Mouse (Mus musculus): ENCODE data around the gene Aldh1a3.

Aldh1a3 gene

DNA sequence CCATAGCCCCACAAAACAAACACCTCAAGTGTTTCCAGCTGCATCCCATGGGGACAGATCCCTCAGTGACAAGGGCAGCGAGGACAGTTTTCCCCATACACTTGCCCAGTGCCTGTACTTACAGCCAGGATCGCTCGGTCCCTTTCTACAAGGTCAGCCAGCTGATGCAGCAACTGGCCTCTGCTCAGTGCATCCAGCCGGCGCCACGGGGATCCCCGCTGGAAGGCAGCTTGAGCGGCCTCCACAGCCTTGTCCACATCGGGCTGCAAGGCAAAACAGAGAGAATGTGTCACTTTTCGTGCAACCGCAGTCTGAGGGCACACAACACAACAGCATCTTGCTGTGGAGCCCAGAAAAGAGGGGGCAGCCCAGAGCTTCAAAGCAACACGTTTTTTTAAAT lies 8.3 kb downstream of the Aldh1a3 start:
- no peak for DNase-seq (ENCODE audit: low read depth, low spot score)

DNA sequence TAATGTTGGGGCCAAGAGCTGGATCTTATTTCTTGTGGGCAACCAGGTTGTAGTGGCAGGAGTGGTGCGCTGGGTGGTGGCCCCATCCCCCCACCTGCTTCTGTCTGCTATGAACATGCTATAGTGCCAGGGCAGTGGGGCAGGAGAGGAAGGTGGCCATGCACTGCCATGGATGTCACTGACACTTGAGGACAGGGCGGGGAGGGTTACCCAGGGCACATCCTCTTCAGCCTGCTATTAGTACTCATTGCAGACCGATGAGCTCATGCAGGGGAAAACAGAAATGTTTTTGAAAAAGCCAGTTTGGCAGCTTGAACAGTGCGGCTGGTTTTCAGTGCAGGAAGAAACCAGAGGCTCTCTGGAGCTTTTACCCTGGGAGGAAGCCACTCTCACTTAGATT lies 10.5 kb downstream of the Aldh1a3 start:
- no peak for DNase-seq (ENCODE audit: low read depth, low spot score)

DNA sequence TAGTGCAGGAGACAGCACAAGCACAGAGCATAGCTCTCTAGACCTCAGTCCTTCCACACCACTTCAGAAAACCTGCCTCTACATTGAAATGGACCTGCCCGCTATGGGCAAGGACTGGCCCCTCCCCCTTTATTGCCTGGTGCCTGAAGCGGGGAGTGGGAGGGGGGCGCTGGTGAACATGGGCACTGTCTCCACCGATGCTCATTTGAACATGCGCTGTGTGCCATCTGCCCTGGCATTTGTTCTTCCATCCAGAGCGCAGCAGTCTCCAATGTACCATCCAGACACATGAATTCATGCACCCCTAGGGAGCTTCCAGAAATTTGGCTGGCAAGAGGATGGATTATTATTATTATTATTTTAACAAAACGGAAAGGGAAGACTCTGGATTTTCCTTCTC lies 14.2 kb downstream of the Aldh1a3 start:
- DNase-seq (ENCODE audit: low read depth, low spot score) = no peak

DNA sequence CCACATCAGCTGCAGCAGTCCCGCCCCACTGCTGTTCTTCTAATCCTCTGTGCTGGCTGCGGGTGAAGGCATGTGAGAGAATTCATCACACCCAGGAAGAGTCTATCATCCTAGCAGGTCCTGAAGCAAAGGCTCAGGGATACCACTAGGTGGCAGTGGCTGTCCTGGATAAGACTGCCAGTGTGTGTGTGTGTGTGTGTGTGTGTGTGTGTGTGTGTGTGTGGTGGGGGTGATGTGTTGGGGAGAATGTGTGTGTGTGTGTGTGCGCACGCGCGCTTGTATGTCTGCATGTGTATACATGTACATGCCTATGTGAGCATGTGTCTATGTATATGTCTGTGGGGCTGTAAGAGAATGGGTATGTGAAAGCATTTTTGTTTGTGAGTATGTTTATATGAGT lies 17.9 kb downstream of the Aldh1a3 start:
- DNase-seq (ENCODE audit: low read depth, low spot score) = peak; percentile 65

DNA sequence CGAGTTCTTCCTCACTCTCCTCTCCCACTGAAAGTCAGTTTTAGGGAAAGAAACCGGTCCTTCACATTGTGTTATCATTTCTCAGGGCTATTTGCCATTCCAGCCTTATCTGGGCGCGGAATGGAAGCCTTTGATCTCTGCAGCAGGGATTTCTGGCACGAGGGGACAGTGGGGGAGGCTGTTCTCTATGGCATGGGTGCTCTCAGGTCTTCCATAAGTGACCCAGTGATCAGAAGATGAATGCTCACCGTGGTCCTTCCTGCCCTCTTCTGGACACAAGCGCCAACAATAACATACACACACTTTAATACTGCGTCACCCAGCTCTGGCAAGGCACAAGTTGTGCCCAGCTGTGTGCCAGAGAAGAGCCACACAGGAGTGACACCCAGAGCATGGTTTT lies 20.3 kb downstream of the Aldh1a3 start:
- DNase-seq (ENCODE audit: low read depth, low spot score) = no peak

DNA sequence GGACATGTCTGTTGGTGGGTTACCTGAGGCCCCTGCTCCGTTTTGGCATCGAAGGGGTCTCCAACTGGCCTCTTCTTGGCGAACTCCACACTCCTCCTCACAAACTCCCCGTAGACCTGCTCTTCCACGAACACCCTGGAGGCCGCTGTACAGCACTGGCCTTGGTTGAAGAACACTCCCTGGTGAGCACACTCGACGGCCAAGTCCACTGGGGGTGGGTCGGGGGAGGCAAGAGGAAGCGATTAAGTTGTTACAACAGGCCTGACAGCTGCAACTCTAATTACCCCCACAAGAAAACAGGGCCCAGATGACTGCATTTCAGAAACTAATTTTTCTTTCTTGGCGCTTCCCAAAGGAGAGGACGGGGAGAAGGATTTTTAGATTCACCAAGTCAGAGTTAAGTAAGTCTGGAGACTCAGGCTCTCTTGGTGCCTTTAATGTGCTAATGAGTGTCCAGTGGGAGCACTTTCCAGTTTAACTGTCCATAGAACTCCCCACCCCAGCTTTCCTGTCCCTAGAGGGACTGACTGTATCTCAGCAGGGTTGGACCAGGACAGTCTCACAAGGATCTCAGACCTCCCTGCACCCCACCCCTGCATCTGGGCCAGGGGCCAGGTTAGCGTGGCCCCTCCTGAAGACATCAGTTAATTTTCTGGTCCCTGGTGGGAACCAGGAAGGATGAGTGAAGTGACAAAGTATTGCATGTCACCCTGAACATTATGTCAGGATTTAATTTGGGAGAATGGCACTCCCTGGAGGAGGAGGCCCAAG lies 21.2 kb downstream of the Aldh1a3 start:
- DNase-seq (ENCODE audit: low read depth, low spot score) = no peak

DNA sequence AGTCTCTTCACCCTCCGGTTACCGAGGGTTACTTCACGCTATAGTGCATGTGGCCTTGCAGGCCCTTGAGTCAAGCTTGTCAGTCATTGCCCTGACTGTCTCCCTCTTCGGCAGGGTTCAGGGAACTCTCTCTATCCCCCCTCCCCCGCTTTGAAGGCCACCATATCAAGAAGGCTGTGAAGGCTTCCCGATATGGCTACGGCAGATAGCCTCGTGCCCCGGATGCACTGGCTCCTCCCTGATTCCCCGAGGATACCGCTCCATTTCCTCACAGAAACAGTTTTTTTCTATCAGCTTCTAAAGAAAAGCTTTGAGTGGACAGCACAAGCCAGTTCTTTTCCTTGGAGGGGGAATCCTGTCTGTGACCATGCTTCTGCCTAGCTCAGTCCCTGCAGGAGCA lies 21.8 kb downstream of the Aldh1a3 start:
- DNase-seq (ENCODE audit: low read depth, low spot score) = no peak

DNA sequence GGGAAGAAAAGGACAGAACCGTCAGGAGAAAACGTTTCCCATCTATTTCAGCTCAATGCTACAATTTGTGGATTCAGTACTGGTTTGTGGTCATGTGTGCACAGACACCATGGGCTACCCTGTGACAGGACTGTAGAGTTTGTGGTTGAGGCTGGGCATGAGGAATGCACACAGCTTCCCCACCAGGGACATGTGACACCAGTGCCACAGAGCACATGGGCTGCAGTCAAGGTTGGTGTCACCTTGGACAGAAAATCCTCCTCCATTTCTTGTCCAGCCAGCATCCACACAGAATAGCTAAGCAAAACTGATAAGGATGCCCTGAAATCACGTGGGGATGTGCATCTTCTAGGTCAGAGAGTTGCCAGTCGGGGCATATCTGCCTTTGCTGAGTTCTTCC lies 22.5 kb downstream of the Aldh1a3 start:
- DNase-seq (ENCODE audit: low read depth, low spot score) = no peak

DNA sequence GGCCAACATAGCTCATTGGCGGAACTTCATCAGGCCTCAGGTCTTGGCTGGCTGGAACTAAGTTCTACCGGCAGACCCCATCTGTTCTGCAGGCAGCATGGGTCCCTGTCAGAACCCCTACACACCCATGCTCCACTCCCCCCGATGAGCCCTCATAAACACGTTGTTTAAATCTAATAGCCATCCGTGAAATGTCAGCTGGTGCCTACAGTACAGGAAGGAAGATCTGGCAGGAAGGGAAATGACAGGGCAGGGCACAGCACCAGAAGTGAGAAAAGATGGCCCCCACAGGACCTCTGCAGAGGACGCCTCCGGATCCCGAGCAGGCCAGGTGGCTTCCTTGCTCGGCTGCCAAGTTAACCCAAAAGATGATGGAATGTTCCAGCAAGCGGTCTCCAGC lies 23.2 kb downstream of the Aldh1a3 start:
- DNase-seq (ENCODE audit: low read depth, low spot score) = no peak

DNA sequence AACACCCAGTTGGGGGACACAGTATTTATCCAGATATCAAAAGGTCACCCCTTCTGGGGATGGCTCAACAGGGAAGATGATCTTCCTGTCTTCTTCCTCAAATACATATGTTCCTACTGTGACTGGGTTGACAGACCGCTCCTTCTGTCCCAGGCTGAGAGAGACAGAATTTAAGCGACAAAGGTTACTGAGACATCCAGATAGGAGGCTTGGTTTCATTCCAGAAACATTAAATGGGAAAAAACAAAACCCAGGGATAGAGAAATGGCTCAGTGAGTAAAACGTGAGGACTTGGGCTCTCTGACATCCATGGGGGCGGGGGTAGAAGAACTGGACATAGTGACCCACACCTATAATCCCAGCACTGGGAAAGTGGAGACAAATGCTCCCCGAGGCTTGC lies 24.4 kb downstream of the Aldh1a3 start:
- DNase-seq (ENCODE audit: low read depth, low spot score) = no peak

DNA sequence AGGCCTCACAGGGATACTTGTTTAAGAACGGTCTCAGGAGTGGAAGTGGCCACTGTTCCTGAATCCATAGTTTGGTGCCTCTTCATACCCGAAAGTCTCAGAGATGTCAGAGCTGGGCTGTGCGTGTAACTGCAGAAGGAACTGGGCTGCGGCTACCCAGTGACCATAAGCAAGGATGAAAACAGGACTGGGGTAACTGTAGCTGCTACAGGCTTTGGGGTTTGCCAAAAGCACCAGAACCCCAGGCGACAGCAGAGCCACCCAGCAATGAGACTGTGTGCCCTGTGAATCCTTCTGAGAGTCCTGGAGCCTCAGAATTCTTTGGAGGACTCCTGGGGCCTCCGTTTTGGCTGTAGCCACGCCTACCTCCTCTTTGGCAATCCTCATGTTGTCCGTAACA lies 25.7 kb downstream of the Aldh1a3 start:
- no peak for DNase-seq (ENCODE audit: low read depth, low spot score)

DNA sequence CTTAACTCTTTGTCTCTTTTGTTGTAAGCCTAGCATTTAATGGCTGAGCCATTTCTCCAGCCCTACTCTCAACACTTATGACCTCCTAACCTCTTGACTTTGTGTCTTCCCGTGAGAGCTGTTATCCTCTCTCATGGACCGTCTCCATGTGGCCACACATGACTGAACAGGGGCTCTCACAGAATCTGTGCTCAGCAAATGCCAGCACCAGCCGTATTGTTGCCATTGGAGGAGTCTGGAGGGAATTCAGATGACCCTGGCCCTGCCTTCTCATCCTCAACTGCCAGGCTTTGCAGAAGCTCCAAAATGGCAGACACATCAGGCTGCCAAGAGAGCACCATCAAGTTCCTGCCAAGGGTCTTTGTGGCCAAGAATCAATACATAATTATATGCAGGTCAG lies 30.0 kb downstream of the Aldh1a3 start:
- no peak for DNase-seq (ENCODE audit: low read depth, low spot score)

DNA sequence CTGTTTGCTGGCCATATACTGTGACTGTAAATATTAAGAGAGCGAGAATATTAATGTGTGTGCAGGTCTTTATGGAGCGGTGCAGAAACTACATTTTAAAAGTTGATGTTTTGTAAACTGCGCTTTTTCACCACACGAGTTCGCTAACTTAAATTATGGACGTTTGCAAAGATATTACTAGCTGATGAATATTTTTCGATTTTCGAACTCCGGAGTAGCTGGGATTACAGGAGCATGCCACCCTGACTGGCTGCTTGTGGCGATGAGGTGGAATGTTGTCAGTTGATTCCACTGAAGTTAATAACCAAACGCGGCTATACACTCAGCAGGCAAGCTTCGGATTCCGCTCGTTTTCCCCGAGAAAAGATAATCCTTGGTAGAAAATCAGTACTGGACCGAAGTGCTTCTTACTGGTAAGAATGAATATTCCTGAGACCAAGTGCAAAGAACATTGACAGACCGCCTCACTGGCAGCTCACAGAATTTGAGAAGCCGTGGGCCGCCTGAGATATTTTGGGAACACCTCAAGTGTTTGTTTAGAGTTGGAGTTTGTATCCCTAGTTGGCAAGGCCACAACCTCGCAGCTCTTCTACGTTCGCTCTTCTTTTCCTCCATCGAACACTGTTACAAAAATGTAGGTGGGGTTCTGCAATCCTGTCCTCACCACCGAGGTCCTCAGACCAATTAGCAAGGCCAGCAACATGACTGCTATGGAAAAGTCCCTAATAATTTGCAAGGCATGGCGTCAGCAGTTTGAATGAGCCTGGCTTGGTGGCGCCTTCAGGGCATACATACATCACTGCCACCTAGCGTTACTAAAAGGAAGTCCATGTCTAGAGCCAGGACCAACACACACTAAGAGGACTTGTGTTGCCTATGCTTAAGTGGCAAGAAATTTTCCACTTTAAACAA lies 38.4 kb downstream of the Aldh1a3 start:
- DNase-seq (ENCODE audit: low read depth, low spot score) = peak; percentile 92

DNA sequence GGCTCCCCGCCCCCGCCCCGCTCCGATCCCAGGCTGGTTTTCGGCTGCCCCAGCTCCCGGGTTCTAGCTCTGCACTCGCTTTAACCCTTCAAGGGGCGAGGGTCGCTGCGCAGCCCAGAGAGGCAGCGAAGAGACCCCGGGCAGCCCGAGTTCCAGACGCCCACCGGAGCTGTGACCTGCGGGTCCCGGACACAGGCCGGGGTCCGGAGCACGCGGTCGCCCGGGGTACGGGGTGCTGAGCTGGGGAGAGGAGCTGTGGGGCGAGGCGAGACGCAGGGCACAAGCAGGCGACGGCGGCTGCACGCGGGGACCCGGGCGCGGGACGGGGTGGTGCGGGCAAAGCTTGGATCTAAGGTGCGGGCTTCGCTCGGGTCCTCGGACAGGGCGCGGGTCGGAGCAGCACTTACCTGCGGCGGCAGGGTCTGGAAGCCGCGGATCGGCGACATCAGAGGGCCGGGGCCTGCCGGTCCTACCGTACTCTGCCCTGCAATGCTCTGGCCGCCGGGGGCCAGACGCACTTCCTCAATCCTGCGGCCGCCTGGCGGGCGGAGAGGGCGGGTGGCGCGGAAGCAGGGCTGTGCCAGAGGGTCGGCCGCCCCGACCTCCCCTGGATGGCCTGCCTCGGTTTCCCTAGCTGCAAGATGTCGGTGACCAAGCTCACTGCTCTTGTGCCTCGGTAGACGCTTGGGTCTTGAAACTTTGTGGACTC lies 39.4 kb downstream of the Aldh1a3 start, which contains the start of gene Lrrk1:
Lrrk1 (minus strand) TSS at position 538 of the 709 bp plus-strand sequence.
- peak; percentile 63 for DNase-seq (ENCODE audit: low read depth, low spot score)

DNA sequence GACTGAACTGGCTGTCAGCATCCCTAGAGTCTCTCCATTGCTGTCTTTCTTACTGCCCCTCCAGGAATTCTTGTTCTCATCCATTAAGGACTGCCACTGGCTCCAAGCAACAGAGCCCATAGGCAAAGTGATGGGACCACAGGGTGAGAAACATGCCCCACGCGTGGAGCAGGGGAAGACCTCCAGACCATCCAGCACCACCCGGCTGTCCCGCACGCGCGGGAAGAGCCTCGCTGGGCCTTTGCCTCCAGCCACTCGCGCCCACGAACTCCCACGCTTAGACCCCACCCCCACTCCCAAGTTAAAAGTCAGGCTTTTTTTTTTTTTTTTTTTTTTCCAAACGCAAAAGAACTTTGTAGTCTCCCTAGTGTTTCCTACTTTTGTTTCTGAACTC lies 39.9 kb downstream of the Aldh1a3 start:
- peak; percentile 55 for DNase-seq (ENCODE audit: low read depth, low spot score)

DNA sequence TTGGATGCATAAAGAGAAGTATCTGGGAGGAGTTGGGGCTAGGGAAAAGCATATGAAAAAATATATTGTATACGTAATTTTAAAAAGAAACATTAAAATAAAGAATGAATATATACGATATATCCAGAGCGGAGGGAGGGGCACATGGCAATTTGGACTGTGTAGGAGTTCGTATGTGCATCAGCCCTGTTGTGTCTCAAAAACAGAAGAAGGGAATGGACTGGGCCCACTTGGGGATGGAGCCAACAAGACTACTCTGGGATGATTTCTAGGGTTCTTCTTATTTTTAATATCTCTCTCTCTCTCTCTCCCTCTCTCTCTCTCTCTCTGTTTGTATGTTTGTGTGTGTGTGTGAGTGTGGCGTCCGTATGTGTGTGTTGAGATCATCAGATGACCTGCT lies 40.9 kb downstream of the Aldh1a3 start:
- DNase-seq (ENCODE audit: low read depth, low spot score) = no peak

DNA sequence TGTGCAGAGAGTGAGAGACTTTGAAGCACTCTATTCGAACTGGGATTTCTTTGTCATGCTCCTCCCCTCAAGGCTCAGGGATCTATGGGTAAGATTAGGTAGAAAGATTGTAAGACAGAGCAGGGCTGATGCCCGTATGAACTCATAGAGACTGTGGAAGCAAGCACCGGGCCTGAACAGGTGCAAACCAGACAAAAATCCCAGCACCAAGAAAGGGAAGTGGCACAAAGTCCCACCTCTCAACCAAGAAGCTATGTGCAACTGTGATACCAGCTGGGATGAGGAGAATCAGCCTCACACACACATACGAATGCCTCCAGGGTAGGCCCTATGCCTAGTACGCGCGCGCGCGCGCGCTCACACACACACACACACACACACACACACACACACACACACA lies 41.5 kb downstream of the Aldh1a3 start:
- no peak for DNase-seq (ENCODE audit: low read depth, low spot score)

DNA sequence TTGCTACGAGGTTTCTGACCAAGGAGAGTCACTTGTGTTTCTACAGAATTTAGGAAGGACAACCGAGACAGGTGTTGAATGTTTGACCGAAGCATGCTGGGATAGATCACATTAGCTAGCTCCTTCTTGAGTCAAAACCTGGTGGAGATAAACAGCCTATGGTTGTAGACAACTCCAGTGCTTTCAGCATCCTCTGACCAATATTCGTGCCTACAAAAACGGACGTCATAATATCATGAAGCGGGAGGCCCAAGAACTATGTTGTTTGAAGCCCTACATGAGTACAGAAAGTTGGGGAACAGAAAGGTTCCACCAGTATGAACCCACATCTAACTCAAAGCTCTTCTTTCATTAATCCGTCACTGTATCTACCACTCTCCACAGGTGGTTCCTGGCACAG lies 42.4 kb downstream of the Aldh1a3 start:
- DNase-seq (ENCODE audit: low read depth, low spot score) = no peak

DNA sequence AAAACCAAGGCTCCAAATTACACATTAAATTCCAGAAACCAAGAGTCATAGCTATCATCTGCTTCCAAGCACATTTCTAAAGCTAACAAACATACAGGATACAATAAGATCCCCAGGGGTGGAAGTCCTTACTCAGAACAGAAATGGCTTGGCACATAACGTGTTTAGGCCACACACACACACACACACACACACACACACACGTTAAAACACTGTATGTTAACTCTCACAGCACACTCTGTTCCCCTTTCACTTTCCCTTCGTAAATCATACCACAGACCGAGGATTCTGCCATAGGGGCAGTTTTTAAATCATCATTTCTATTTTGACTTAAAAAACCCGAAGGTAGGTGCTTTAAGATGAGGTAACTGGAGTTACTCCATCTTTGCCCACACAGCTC lies 43.1 kb downstream of the Aldh1a3 start:
- peak; percentile 72 for DNase-seq (ENCODE audit: low read depth, low spot score)

DNA sequence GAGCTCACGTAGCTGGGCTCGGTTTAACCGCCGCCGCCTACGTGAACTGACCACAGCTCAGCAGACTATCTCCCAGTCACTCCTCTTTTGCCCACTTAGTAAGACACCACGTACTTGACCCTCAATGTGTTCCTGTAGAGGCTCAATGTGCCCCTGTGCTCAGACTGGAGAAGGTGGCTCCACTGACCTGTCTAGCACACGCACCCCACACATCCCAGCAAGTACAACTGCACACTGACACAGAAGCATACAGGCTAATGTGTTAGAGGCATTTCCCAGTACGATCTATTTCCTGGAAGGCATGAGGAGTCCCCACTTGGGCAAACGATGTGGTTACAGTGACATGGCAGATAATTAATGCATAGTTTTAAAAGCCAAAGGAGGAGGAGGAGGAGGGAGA lies 50.8 kb downstream of the Aldh1a3 start:
- no peak for DNase-seq (ENCODE audit: low read depth, low spot score)

DNA sequence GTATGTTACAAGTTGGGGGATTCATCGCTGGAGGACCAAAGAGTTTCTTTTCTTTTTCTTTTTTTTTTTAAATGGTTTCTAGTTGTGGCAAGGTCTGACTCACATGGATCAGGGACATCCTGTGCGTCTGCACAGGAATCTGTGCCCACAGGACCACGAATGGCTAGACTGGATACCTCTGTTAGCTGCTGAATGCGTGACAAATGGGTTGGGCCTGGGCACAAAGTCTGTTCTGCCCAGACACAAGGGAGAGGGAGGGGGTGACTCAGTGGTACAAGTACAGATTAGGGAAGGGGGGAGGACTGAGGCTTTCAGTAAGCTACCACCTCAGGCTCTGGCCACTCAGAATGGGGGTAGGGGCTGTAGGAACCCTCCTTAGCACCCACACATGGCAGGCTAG lies 51.6 kb downstream of the Aldh1a3 start:
- DNase-seq (ENCODE audit: low read depth, low spot score) = peak; percentile 78

DNA sequence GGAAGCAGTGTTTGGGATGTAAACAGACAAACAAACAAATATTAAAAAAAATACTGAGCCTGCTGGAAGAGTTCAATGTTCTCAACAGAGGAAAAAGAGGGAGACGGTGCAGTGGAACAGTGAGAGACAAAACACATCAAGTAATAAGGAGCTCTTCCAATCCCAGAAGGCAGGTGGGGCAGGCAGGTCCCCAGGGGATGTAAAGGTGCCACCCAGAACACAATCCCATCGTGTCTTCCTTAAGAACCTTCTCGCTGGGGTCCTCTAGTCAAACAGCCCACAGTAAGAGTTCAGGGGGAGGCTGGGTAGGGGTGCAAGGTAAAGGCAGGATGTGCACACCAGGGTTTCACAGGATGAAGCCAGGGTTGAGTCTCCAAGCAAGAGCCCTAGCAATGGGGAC lies 53.9 kb downstream of the Aldh1a3 start:
- no peak for DNase-seq (ENCODE audit: low read depth, low spot score)

Data from 3T3-L1 (cell line).